Mouse (Mus musculus) lung, embryonic 15.5 days (tissue): Measurements from ENCODE around the gene Epop. TPM values are rescaled to one million over a fixed set of nuclear protein-coding genes. Genes with fewer than 3 reads are reported as not detected.

Experiments
- microRNA-seq: library from miRNA; unstranded; fragments of <30 nt; microRNA quantifications from one replicate; pipeline ENCODE4, GENCODE M21; 2016
- polyA plus RNA-seq: library from polyadenylated mRNA; unstranded; fragments of >200 nt; fragmentation: Nextera tagmentation; extraction: Ambion mirVana; gene quantifications from 2 replicates; pipeline ENCODE4 v1.2.1, GENCODE M21; 2015

Gene Epop
- polyA plus RNA-seq, 1 experiment from 2014 or later, result 4.3 TPM

Small RNA genes lying within 50 kb of the gene (microRNA-seq; reads per million reads assigned to microRNA genes)
- gene Gm24158, result not detected
- gene Mir6927, result 0.93 reads per million

Other genes with a start within 250 kb of the Epop start
- 7.0 and 7.4 TPM in 2 replicates for gene Arhgap23, start 214.2 kb downstream of the Epop start, polyA plus RNA-seq
- gene 4933428G20Rik, start 129.4 kb downstream of the Epop start, polyA plus RNA-seq, result 0.70 and 0.87 TPM in 2 replicates
- gene Srcin1, start 53.5 kb downstream of the Epop start, polyA plus RNA-seq, result 0.53 and 0.87 TPM in 2 replicates
- 3.2 and 3.3 TPM in 2 replicates for gene Mllt6, start 33.7 kb upstream of the Epop start, polyA plus RNA-seq
- 44.1 and 45.5 TPM in 2 replicates for gene Cisd3, start 56.1 kb upstream of the Epop start, polyA plus RNA-seq
- gene Pcgf2, start 70.8 kb upstream of the Epop start, polyA plus RNA-seq, result 12.1 and 13.2 TPM in 2 replicates
- gene Psmb3, start 73.7 kb upstream of the Epop start, polyA plus RNA-seq, result 465 and 505 TPM in 2 replicates
- gene Pip4k2b, start 115.0 kb upstream of the Epop start, polyA plus RNA-seq, result 1.6 and 1.8 TPM in 2 replicates
- 15.6 and 18.5 TPM in 2 replicates for gene Cwc25, start 136.9 kb upstream of the Epop start, polyA plus RNA-seq
- gene 1700001P01Rik, start 146.2 kb upstream of the Epop start, polyA plus RNA-seq, result 0.85 TPM in 1 of 2 replicates, not detected in the other
- gene Rpl23, start 152.7 kb upstream of the Epop start, polyA plus RNA-seq, result 457 and 490 TPM in 2 replicates
- gene Lasp1, start 169.3 kb upstream of the Epop start, polyA plus RNA-seq, result 153 and 160 TPM in 2 replicates
- gene B230217C12Rik, start 211.1 kb upstream of the Epop start, polyA plus RNA-seq, result 4.2 and 4.4 TPM in 2 replicates